Mouse (Mus musculus) kidney, embryonic 15.5 days (tissue): ENCODE data around the gene Sgsm3. TPM values are rescaled to one million over a fixed set of nuclear protein-coding genes. Genes with fewer than 3 reads are reported as not detected.
A peak's percentile ranks its signal among the peaks of the same experiment; 100 is the strongest.

Experiments
- ATAC-seq: fragments of 200-750 bp; cut with Nextera tagmentation; replicated peaks from 2 replicates; pipeline ENCODE4 v1.8.0; 2017; ENCODE audit warnings: moderate TSS enrichment; ENCODE audit not compliant: low FRiP score
- H3K27ac ChIP-seq: fragments of 300-500 bp; sonication (generic); 2 replicates; pipeline ENCODE4 v1.5.1; 2015; ENCODE audit warnings: mild to moderate bottlenecking, inconsistent platforms
- H3K27me3 ChIP-seq: fragments of 300-500 bp; sonication (generic); 2 replicates; pipeline ENCODE4 v1.6.1; 2015; ENCODE audit warnings: inconsistent platforms
- H3K36me3 ChIP-seq: fragments of 300-500 bp; sonication (generic); 2 replicates; pipeline ENCODE4 v1.6.1; 2015; ENCODE audit warnings: inconsistent platforms
- H3K4me1 ChIP-seq: fragments of 300-500 bp; sonication (generic); 2 replicates; pipeline ENCODE4 v1.6.1; 2015; ENCODE audit warnings: inconsistent platforms
- H3K4me2 ChIP-seq: fragments of 300-500 bp; sonication (generic); 2 replicates; pipeline ENCODE4 v1.6.1; 2015; ENCODE audit warnings: moderate library complexity, mild to moderate bottlenecking, inconsistent platforms
- H3K4me3 ChIP-seq: fragments of 300-500 bp; sonication (generic); replicated peaks from 2 replicates; pipeline ENCODE4 v1.5.1; 2015; ENCODE audit warnings: mild to moderate bottlenecking, inconsistent platforms
- H3K9ac ChIP-seq: fragments of 300-500 bp; sonication (generic); 2 replicates; pipeline ENCODE4 v1.6.1; 2015; ENCODE audit warnings: mild to moderate bottlenecking, inconsistent platforms
- H3K9me3 ChIP-seq: fragments of 300-500 bp; sonication (generic); replicated peaks from 2 replicates; pipeline ENCODE4 v1.6.1; 2016; ENCODE audit warnings: inconsistent platforms
- WGBS: fragments of 180-500 bp; shearing (Covaris S2); methylation state at CpG from one replicate; pipeline ENCODE4 v1.1.7; 2015; ENCODE audit warnings: mixed read lengths; 5-methylcytosine and 5-hydroxymethylcytosine counted together
- microRNA-seq: library from miRNA; unstranded; fragments of <30 nt; microRNA quantifications from one replicate; pipeline ENCODE4, GENCODE M21; 2016
- polyA plus RNA-seq: library from polyadenylated mRNA; unstranded; fragments of >200 nt; fragmentation: Nextera tagmentation; extraction: Ambion mirVana; gene quantifications from 2 replicates; pipeline ENCODE4 v1.2.1, GENCODE M21; 2015

Gene Sgsm3
- polyA plus RNA-seq, 1 experiment from 2014 or later: 27.1 TPM

DNA sequence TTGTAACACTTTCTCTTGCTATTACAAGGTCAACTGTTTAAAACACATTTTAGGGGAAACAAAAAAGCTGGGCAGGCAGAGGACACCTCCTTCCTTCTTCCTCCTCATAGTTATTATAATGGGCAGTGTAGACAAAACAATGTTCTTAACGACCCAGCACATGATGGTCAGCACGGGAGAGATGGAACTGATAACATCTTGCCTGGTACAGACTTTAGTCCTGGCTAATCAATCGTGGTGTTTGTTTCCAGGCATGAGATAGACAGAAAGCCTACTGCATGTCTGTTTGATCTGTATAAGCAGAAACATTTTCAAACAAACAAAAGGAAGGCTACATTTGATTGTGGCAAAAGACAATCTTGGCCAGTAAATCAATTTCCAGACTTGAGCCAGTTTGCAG is 72.9 kb downstream of the Sgsm3 start:
- ATAC-seq: no peak
- Histone ChIP-seq H3K27ac (no peak overlapping the region), H3K4me3 (no peak overlapping the region), H3K36me3 (no peaks in the 10 kb centered on the region), H3K4me2 (no peak overlapping the region), H3K9me3 (no peaks in the 10 kb centered on the region), H3K9ac (no peak overlapping the region), H3K4me1 (peaks cover 17% of the 10 kb centered on the region), H3K27me3 (no peaks in the 10 kb centered on the region)
- 21% methylated on average over 3 of the region's 3 CpGs for WGBS

DNA sequence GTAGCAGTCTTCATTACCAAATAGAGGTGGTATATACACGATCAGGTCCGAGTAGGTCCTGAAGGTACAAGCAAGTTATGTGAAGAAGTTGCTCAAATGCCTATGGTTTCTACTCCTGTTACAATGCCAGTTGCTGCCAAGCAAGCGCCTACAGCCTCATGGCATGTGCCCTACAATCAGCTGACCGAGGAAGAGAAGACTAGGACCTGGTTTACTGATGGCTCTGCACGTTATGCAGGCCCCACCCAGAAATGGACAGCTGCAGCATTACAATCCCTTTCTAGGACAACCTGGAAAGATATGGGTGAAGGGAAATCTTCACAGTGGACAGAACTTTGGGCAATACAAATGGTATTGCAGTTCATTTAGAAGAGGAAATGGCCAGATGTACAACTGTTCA is 74.9 kb downstream of the Sgsm3 start:
- Histone ChIP-seq H3K4me1 (peaks cover 16% of the 10 kb centered on the region), H3K4me3 (no peak overlapping the region), H3K36me3 (no peaks in the 10 kb centered on the region), H3K27me3 (no peaks in the 10 kb centered on the region), H3K27ac (no peak overlapping the region), H3K9ac (no peak overlapping the region), H3K9me3 (no peaks in the 10 kb centered on the region), H3K4me2 (no peak overlapping the region)
- ATAC-seq: no peak
- WGBS: 93% methylated on average over 5 of the region's 5 CpGs

- WGBS: 94% methylated on average over 2 of the region's 2 CpGs
These were observed 77.9 kb downstream of the Sgsm3 start for GRCm38 (mm10) chr15:81055488-81055887.

DNA sequence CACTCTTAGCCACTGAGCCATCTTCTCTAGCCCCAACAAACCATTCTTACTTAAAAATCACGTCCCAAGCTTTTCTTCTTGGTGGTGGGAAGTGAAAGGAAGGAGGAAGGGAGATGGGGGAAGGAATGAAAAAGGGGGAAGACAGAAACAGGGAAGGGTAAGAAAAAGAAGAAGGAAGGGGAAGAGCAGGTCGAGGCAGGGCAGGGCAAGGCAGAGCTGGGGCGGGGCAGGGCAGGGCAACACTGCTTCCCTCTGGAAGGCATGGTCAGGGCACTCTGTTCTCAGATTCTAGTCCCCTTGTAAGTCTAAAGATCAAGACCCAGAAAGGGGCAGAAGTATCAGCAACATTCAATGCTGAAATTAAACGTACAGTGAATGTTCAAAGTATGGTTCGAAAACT is 80.2 kb downstream of the Sgsm3 start:
- no peak overlapping the region for H3K4me3 ChIP-seq
- no peaks in the 10 kb centered on the region for H3K36me3 ChIP-seq
- H3K27me3 ChIP-seq: no peaks in the 10 kb centered on the region
- no peaks in the 10 kb centered on the region for H3K9me3 ChIP-seq
- 84% methylated on average over 5 of the region's 5 CpGs for WGBS
- no peak for ATAC-seq
- H3K9ac ChIP-seq: no peak overlapping the region
- H3K4me1 ChIP-seq: peaks cover 21% of the 10 kb centered on the region
- no peak overlapping the region for H3K4me2 ChIP-seq
- no peak overlapping the region for H3K27ac ChIP-seq

More at GRCm38 (mm10) chr15:81055488-81055887, 77.9 kb downstream of the Sgsm3 start:
- H3K27me3 ChIP-seq: no peaks in the 10 kb centered on the region
- no peaks in the 10 kb centered on the region for H3K36me3 ChIP-seq
- H3K27ac ChIP-seq: no peak overlapping the region
- no peak for ATAC-seq
- H3K4me3 ChIP-seq: no peak overlapping the region
- no peak overlapping the region for H3K9ac ChIP-seq
- H3K9me3 ChIP-seq: no peaks in the 10 kb centered on the region
- H3K4me1 ChIP-seq: peaks cover 6% of the 10 kb centered on the region; the same call in 1 of the 2 replicates
- no peak overlapping the region for H3K4me2 ChIP-seq

DNA sequence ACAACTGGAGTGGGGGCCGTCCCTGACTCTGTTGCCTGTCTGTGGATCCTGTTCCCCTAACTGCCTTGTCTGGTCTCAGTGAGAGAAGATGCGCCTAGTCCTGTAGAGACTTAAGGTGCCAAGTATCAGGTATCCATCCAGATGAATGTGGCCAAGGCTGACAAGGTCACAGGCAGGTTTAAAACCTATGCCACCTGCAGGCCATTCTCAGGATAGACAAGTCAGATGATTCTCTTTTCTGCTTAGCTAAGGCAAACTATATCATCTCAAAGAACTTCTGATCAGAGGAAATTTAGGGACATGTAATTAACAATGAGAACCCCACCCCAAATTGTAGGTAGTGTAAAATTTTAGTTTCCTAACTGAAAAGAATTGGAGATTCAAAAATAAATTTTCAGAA is 83.4 kb downstream of the Sgsm3 start:
- Histone ChIP-seq H3K4me2 (no peak overlapping the region), H3K27me3 (no peaks in the 10 kb centered on the region), H3K4me3 (no peak overlapping the region), H3K4me1 (peaks cover 30% of the 10 kb centered on the region), H3K9ac (no peak overlapping the region), H3K27ac (no peak overlapping the region), H3K9me3 (no peaks in the 10 kb centered on the region), H3K36me3 (no peaks in the 10 kb centered on the region)
- 86% methylated on average over 2 of the region's 2 CpGs for WGBS
- no peak for ATAC-seq

Small RNA genes lying within 50 kb of the gene (microRNA-seq; reads per million reads assigned to microRNA genes)
- 8.1 reads per million, percentile 27 among the genes with 10 or more reads in this experiment for gene Mir5113

Other genes starting within 250 kb of the Sgsm3 start
- gene Adsl, start 29.3 kb upstream of the Sgsm3 start, polyA plus RNA-seq: 178 and 186 TPM in 2 replicates
- 23.4 and 27.0 TPM in 2 replicates for gene Mrtfa, start 213.0 kb downstream of the Sgsm3 start, polyA plus RNA-seq